Mouse (Mus musculus): ENCODE data around the gene Efemp2.

Efemp2 gene

GRCm38 (mm10) chr19:5455037-5455436, 18.7 kb upstream of the Efemp2 start:
- DNase-seq = peak; percentile 14

- DNase-seq = peak; percentile 15
Observed at GRCm38 (mm10) chr19:5455568-5455967, 18.2 kb upstream of the Efemp2 start.

- peak; percentile 36 for DNase-seq
Observed at GRCm38 (mm10) chr19:5456241-5456921, 17.4 kb upstream of the Efemp2 start.

- peak; percentile 97 for DNase-seq
Observed at GRCm38 (mm10) chr19:5456922-5457745, 16.6 kb upstream of the Efemp2 start.

GRCm38 (mm10) chr19:5457746-5458442, 15.9 kb upstream of the Efemp2 start, which contains the start of gene Ccdc85b:
Gene Ccdc85b (minus strand): TSS chr19:5457894.
- DNase-seq = no peak

GRCm38 (mm10) chr19:5459019-5459418, 14.7 kb upstream of the Efemp2 start:
- DNase-seq = peak; percentile 13

- no peak for DNase-seq
Observed at GRCm38 (mm10) chr19:5459896-5460295, 13.9 kb upstream of the Efemp2 start.

GRCm38 (mm10) chr19:5460465-5460911, 13.3 kb upstream of the Efemp2 start, which contains the start of gene Fibp:
Gene Fibp (plus strand): TSS chr19:5460615.
- peak; percentile 86 for DNase-seq

GRCm38 (mm10) chr19:5461411-5461810, 12.3 kb upstream of the Efemp2 start:
- DNase-seq = peak; percentile 9

- peak; percentile 19 for DNase-seq
Observed at GRCm38 (mm10) chr19:5463212-5463611, 10.5 kb upstream of the Efemp2 start.

- DNase-seq = peak; percentile 87
Observed at GRCm38 (mm10) chr19:5463791-5464562, 9.8 kb upstream of the Efemp2 start.

GRCm38 (mm10) chr19:5465037-5465436, 8.7 kb upstream of the Efemp2 start:
- DNase-seq = peak; percentile 12

GRCm38 (mm10) chr19:5466916-5467500, 6.7 kb upstream of the Efemp2 start:
- DNase-seq = no peak

- DNase-seq = peak; percentile 77
Observed at GRCm38 (mm10) chr19:5468374-5468773, 5.4 kb upstream of the Efemp2 start, which contains the start of gene Ctsw. Gene Ctsw (minus strand): TSS chr19:5468507.

- DNase-seq = no peak
Observed at GRCm38 (mm10) chr19:5471846-5472245, 1.9 kb upstream of the Efemp2 start.

- DNase-seq = no peak
Observed at GRCm38 (mm10) chr19:5472857-5473256, 897 bp upstream of the Efemp2 start.

- peak; percentile 58 for DNase-seq
Observed at GRCm38 (mm10) chr19:5474281-5475068, 721 bp downstream of the Efemp2 start.

GRCm38 (mm10) chr19:5475069-5475714, 1.4 kb downstream of the Efemp2 start:
- DNase-seq = peak; percentile 7

GRCm38 (mm10) chr19:5477004-5477667, 3.4 kb downstream of the Efemp2 start:
- peak; percentile 43 for DNase-seq
